Mouse (Mus musculus) lung, adult 18-20 months (tissue): Measurements from ENCODE around the gene Mov10l1.
A peak's percentile ranks its signal among the peaks of the same experiment; 100 is the strongest.

ENCODE experiments used
- DNase-seq, 2 experiments: peaks; one replicate each; pipeline ENCODE4 v3.0.0; 2022; ENCODE audit warnings: mixed read lengths in 2 of 2

The Mov10l1 gene

DNA sequence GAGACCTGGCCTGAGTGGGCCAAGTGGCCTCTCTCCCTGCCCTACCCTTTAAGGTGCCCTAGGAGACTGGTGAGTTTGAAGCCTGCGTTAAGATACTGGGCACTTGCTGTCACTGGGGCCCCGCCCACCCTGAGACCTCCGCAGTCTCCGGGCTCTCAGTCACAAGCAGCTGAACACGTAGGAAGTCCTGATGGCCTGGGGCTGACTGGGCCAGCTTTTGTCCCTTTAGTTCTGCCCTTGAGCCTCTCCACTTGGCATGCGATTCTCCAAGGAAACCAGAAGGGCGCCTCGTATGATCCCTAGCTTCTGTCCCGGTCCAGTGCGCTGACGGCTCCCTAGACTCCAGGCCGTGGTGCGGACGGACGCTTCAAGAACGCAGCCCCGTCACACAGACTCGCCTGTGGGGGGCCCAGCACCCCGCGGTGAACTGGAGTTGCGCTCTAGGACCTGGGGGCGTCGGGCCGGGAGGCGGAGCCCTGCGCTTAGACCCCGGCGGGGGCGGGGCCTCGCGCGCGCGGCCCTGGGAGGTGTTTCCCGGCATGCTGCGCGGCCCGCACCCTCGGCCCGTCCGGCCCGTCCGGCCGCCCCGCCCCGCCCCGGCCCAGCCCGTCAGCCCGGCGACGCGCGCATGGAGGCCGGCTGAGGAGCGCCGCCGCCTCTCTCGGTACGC lies 92.9 kb downstream of the Mov10l1 start:
- DNase-seq, result peak; percentile 86 to 92

DNA sequence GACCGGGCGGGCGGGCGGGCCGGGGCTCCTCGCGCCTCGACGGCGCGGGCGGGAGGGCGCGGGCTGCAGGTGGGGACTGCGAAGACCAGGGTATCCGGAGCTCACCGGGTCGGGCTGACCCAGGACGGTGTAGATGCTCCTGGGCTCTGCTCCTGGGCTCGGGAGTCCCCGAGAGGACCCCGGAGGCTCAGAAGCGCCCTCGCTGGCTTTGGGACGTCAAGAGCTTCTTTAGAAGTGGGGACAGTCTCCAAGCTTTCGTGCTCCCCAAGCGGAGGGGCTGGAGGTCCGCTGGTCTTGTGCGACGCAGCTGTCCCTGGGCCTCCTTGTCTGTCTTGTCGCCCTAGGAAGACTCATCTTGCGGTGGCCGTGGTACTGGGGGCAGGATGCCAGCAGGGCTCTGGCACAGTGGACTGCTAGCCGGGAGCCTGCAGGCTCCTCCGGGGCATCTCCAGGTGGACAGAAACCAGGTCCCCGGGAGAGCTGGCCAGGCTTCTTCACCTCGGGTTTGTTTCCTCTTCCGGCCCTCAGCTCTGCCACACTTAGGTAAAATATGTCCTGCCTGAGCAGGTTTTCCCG lies 93.5 kb downstream of the Mov10l1 start:
- DNase-seq, result peak; percentile 44 to 53

DNA sequence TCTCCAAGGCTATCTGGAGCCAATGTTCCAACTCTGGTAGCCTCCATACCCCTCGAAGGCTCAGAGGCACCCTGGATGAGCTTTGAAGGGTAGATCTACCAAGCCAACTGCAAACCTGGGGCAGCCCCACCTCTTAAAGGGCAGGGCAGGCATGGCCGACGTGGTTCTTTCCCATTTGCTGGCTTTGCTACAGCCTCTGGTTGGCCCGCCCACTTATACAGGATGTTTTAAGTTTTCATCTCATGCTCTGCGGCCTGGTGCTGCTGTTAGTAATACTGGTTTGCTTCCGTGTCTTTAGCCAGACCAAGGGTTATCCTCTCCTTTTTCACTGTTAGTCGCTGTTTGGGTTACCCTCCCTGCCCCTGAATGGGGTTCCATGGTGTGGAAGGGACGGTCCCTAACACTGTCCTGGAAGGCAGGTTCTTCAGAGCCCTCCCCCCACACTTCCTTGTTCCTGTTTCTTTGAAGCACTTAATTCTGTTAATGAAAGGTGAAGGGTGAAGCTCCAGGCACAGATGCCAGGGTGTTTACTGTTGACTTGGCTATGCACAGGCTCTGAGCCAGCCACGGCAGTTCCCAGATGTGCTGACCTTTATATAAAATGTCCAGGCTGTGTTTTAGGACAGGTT lies 95.6 kb downstream of the Mov10l1 start:
- peak; percentile 77 to 78 for DNase-seq

- DNase-seq, result no peak
Observed at GRCm38 (mm10) chr15:89083906-89084305, 101.2 kb downstream of the Mov10l1 start.

GRCm38 (mm10) chr15:89084826-89085225 lies 102.1 kb downstream of the Mov10l1 start:
- no peak for DNase-seq

DNA sequence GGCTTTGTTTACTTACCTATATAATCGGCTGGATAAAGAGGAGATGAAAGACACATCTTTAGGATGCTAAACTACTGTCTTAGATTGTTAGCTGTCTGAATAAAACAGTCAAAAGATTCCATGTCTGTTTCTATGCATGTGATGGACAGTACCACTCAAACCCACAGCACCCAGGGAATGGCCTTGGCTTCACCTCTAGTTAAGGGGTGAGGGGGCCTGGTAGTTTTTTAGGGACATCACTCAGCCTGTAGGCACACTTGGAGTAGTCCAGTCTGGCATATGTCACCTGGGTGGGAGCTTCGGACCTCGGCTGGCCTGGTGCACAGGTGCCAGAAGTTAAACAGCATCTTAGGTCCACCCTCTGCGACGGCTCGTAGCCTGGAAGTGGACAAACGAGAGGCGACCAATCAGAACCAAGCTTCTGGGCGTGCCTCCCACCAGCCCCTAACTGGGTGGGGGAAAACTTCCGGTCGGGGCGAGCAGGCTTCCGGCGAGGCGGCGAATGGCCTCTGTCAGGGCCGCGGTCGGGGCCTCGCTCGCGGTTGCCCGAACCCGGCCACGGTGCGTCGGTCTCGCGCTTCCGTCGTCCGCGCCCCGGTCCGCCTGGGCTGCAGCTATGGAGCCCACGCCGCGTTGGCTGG lies 106.0 kb downstream of the Mov10l1 start, which contains the start of gene Selenoo:
TSS of gene Selenoo (plus strand) at position 478 of the 641 bp plus-strand sequence.
- peak; percentile 93 to 95 for DNase-seq

- DNase-seq, result peak; percentile 20 to 37
Observed at GRCm38 (mm10) chr15:89089248-89090051, 106.7 kb downstream of the Mov10l1 start.

GRCm38 (mm10) chr15:89090662-89091061 lies 108.0 kb downstream of the Mov10l1 start:
- no peak for DNase-seq

DNA sequence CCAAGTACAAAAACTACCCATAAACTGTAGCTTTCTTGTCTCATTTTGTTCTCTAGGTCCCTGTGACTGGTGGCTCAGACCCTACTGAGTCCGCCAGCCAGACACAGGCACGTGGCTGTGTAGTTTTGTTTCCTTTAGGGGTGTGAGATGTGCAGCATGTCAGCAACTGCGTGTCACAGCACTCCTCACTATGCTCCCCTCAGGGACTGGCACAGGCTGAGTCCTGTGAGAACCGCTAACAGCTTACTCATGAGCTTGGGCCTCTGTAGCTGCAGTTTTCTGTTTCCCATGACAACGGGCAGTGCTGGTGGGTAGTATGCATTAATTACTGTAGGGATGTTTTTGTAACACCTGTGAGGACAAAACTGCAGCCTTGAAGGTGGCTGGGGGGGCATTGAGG lies 109.5 kb downstream of the Mov10l1 start:
- DNase-seq, result no peak

DNA sequence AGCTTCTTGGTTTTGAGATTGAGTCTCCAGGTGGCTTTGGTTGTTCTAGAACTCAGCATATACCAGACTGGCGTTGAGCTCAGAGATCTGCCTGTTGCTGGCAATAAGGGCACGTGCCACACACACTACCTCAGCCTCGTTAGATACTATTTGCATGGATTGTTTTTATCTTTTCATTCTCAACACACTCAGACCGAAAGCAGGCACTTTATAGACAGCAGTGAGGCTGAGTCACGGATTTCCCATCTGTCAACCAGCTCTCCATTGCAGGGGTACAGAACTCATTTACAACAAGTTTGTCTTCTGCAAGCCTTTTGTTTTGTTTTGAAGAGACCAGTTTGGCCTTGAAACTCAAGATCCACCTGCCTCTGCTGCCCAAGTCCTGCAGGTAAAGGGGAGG lies 114.7 kb downstream of the Mov10l1 start:
- no peak for DNase-seq

DNA sequence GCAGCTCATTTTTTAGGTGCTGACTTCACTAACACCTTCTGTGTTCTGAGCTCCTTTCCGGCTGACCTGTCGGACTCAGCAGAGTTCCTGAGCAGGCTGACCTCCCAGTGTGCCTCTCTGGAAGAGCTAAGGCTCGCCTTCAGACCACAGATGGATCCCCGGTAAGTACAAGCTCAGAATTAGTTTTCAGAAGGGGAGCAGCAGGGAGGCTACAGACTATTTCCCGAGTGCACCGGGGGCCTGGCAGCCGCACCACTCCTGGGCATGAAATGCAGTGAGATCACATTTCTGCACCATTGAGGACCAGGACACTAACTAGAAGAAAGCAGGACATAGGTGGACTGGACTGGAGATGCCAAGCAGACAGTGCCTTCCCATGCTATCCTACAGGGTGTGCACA lies 115.9 kb downstream of the Mov10l1 start:
- DNase-seq, result no peak

DNA sequence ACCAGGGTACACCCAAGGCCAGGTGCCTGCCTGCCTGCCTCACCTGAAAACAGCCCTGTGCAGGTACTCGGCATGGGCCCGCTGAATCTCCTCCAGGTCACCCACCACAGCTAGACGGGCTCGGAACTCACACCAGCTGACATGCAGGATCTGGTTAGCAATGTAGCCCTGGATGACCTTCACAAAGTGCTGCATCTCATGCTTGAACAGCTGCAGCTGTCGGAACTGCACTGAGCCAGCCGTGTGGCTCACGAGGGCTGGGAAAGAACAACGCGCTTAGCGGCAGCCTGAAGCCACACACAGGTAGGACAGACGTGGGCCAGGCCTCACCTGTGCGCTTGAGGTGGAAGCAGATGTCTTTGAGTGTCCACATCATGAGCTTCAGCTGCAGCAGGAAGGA lies 118.1 kb downstream of the Mov10l1 start:
- no peak for DNase-seq

- no peak for DNase-seq
Observed at GRCm38 (mm10) chr15:89102646-89103045, 119.9 kb downstream of the Mov10l1 start.

DNA sequence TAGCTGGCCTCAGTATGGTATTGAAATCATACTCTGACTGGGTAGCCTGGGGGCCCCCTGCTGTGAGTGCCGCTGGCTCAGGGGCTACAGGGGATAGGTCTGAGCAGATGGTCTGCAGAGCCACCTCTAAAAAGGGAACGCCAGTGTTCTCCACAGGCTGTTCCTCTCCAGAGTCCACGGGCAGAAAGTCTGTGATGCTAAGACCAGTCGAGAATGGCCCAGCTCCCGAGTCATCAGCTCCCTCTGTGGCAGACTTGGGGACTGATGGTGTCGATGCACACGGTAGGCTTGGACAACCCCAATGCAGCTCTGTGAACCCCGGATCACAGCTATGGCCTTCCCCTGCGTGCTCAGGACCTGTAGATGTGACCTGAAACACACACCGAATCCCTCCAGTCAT lies 121.2 kb downstream of the Mov10l1 start:
- DNase-seq, result no peak

DNA sequence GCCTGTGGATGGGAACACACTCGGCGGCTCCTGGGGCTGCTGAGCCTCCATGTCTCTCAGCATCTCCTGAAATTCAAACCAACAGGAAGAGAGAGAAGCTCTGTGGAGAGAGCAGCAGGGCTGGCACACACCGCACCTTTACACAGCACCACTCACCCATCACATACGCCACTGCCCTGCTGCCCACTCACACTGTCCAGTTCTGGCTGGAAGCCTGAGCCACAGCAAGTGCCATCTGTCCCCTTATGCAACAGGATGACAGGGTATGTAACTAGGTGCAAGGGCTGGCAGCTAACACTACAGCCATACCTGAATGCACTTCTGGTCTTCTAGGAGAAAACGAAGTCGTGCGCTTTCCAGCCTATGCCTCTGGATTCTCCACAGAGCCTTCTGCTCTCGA lies 121.7 kb downstream of the Mov10l1 start:
- DNase-seq, result no peak
